Mouse (Mus musculus) frontal cortex, adult (tissue): ENCODE measurements at regions not wholly inside any gene's neighbourhood (a gene's known extent, or its start where the extent isn't known, plus 50 kb on each side); places are given as distances from the start of the nearest gene placed in this dataset.

Source experiments
- ATAC-seq: cut with Nextera tagmentation; 2 replicates; pipeline ENCODE4 v1.9.2; 2017; ENCODE audit warnings: mild to moderate bottlenecking, moderate library complexity, mixed read lengths; ENCODE audit not compliant: low TSS enrichment

GRCm38 (mm10) chr2:159019921-159020534 lies 225.4 kb downstream of the Dhx35 start:
- peak; percentile 96 for ATAC-seq

DNA sequence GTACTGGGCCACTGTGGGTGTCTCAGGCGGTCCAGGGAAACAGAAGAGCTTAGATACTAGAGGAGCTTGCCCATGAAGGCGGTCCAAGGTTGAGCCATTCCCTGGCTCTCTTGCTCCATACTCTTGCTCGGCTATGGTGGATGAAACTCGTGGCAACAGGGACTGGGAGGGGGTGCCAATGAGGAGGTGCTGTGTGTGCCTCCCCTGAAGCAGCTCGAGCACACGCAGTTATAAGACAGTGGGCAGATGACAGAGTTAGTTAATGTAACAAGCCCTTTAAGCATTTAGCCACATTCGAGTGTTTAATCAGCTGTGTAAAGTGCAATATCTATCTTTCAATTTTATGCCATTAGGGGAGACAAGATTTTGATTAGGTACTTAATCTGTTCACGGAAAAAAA lies 237.5 kb downstream of the Dhx35 start:
- no peak for ATAC-seq

DNA sequence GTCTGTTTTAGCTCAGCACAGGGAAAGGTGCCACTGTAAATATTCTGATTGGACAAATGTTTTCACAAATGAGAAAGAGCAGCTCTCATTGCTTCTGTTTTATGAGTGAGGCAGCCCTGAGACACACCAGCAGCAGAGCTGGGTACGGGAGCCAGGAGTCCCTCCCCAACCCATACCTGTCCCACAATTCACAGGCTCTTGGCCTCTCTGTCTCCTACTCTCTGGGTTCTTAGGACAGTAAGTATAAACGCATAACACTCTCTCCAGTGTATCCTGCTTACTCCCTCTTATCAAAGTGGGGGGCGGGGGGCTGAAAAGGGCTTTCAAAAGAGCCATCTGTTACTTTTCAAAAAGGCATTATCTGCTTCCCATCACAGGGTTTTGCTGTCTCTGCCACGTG lies 245.3 kb downstream of the Dhx35 start:
- no peak for ATAC-seq

GRCm38 (mm10) chr2:159053534-159053933 lies 258.9 kb downstream of the Dhx35 start:
- no peak for ATAC-seq

- ATAC-seq = peak; percentile 86
These were observed 259.3 kb downstream of the Dhx35 start for GRCm38 (mm10) chr2:159053936-159054335.

DNA sequence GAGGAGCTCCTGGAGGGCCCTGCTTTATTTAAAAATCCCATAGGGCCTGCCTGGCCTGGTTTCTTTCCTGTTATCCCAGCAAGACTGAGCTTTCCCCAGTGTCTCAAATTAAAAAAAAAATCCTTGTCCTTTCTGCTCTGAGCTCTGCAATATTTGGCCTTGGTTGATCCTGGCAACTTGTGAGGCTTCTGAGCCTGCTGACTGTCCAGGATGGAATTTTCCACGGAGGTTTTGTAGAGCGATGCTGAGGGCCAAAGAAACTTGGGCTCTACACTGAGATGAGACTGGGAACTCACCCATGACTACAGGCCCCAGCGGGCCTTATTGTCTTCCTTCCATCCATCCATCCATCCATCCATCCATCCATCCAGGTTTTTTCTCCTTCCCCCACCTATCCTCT lies 259.8 kb downstream of the Dhx35 start:
- ATAC-seq = no peak

DNA sequence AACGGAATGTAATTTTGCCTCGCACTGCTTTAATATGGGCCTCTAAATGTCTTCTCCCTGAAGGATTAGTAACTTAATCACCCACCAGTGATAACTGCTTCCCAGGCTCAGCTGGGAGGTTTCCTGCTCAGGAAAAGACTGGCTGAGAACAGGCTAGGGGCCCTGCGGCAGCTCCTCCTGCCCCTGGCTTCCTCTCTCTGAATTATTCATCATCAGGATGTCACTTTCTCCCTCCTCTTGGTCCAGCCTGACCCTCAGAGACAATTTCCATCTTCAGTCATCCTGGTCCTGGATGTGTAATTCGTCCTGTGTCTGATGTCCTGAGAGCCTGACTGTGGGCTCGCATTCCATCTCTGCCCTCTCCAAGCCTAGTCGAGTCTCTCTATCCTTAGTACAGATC lies 261.2 kb downstream of the Dhx35 start:
- no peak for ATAC-seq

GRCm38 (mm10) chr2:159056960-159057359 lies 262.4 kb downstream of the Dhx35 start:
- ATAC-seq = no peak

DNA sequence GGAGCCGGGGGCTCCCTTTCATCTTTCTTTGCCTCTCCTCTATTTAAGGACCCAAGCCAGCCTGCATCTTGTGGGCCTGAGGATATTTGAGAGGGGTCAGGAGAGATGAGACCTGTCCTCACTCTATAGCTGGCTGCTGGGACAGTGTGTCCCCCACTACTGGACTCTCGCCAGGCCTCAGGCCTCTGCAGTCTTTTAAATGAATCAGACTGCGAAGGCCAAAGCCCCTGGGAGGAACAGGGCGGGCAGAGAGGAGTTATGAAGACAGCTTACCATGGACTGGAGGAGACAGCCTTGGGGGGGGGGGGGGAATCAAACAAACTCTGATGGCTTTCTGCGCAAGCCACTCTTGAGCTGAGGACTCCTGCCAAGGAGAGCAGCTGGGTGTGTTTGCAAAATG lies 262.9 kb downstream of the Dhx35 start:
- no peak for ATAC-seq

GRCm38 (mm10) chr2:159062266-159062665 lies 267.7 kb downstream of the Dhx35 start:
- ATAC-seq = peak; percentile 67; the same call in 1 of the 2 replicates

GRCm38 (mm10) chr2:159062666-159063065 lies 268.1 kb downstream of the Dhx35 start:
- ATAC-seq = no peak

GRCm38 (mm10) chr2:159064403-159064970 lies 269.9 kb downstream of the Dhx35 start:
- ATAC-seq = no peak

DNA sequence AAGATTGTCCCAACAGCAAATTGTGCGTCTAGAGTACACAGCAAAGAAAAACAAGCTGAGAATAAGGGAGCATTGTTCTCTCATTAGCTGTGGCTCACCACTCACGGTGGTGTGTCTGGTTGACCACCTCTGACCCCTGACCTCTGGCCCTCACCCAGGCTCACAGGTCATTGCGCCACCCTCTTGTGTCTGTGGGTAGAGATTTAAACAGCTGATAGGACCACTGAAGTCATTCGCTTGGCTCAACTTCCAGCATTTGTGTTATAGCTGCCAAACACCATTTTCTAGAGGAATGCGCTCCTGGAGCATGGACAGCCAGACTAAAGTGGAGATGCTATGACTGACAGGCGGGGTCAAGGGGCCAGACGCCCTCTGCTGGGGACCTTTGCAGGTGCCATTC lies 272.9 kb downstream of the Dhx35 start:
- no peak for ATAC-seq

- ATAC-seq = no peak
These were observed 273.9 kb downstream of the Dhx35 start for GRCm38 (mm10) chr2:159068303-159069020.

DNA sequence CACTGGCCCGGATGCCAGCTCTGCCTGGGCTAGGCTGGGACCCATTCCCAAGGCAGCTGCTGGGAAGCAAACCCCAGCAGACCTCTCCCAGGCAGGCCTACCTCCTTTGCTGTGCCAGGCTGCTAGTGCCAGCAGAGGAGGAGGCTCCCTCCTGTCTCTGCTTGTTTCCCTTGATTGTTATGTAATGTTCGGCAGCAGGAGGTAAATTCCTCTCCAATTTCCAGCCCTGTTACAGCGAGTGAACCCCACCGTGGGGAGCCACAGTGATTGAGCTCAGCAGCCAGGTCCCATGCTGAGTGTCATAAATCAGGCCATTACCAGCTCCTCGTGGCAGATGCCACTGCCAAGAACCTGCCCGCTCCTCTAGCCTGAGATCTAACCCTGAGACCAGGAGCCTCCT lies 274.6 kb downstream of the Dhx35 start:
- peak; percentile 98 for ATAC-seq

DNA sequence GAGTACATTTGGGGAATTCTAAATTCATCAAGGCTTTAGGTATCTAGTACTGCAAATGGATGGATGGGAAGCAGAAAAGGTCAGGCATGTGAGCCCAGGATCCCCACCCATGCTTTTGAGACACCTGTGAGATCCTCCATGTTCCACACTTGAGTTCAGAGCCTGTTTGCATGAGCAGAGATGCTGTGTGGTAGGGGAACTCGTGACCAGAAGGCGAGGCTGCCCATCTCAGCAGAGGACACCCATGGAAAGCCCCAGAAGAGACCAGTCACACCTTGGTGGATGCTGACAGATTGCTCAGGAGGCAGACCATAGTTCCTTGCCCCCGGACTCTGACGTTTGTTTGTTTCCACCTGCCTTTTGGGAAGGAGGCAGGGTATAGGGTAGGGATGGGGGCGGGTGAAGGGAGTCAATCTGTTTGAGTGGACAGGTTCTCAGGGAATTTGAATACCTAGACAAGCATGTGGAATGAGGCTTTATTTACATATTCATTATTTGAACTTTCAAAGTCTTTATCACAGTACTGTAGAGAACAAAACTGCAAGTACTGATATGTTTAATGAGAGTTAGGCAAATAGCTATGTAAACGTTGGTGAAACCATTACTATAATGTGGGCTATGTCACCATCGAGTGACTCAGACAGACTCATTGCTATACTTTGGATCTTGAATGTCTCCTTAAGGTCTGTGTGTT lies 278.5 kb downstream of the Dhx35 start:
- ATAC-seq = no peak

- ATAC-seq = no peak
These were observed 285.2 kb downstream of the Dhx35 start for GRCm38 (mm10) chr2:159079836-159080235.

GRCm38 (mm10) chr2:159080784-159081544 lies 286.4 kb downstream of the Dhx35 start:
- ATAC-seq = peak; percentile 50; the same call in 1 of the 2 replicates

GRCm38 (mm10) chr2:159086836-159087235 lies 292.2 kb downstream of the Dhx35 start:
- ATAC-seq = no peak

GRCm38 (mm10) chr2:159088196-159088595 lies 293.6 kb downstream of the Dhx35 start:
- ATAC-seq = no peak

DNA sequence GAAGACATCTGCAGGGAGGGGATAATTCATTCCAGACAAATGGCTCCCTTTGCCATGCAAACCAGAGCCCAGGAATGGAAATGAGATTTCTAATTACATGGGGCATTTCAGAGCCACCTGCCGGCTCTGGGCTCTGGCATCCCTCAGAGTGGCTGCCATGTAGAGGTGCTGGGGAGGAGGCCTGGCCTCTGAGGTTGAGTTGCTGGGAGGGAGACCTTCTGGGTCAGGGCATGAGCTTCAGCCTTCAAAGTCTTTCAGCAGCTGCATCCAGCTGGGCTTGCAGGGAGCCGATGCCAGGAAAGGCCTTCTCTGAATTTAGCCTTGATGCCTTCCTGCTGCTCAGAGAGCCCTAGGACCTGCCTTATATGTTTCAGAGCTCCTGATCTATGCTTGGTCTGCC lies 302.1 kb downstream of the Dhx35 start:
- no peak for ATAC-seq

GRCm38 (mm10) chr2:159134042-159134441 lies 339.4 kb downstream of the Dhx35 start:
- ATAC-seq = no peak
